Mouse (Mus musculus): ENCODE measurements at regions not wholly inside any gene's neighbourhood (a gene's known extent, or its start where the extent isn't known, plus 50 kb on each side); places are given as distances from the start of the nearest gene placed in this dataset.

DNA sequence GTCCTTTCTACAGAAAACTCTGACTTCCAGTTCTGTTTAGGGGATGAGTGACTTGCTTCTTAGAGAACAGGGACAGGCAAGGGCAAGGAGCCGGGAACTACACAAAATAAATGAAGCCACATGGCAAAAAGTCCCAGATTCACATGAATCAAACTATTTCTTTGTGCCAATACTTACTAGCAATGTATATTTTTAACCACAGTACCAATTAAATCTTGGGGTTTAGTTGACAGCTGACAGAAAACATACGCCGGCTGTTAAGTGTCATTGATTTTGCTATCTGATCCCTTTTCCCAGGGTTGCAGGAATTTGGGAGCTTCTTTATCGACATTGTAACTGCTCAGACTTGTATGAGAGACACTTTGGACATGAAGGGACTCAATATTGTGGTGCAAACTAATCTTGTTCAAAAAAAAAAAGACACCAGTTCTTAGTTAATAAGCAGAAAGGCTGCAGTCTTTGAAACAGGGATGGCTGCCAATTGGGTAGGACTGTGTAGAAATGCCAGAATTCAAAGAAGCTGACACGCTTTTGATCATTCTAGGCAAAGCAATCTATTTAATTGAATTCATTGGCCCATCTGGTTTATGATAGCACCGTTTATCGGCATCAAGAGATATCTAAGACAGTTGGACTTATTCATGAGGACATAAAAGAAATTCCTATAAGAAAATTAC, 132.5 kb downstream of the Sst start:
- Histone ChIP-seq H3K4me3 (no peak overlapping the region), H3ac (ENCODE audit: control insufficient read depth, insufficient read length) (no peak overlapping the region), H3K79me2 (ENCODE audit: control insufficient read depth, insufficient read depth) (no peaks in the 10 kb centered on the region), H3K4me2 (ENCODE audit: low read depth) (no peak overlapping the region), H3K27me3 (ENCODE audit: control insufficient read depth, insufficient read depth, insufficient read length) (no peaks in the 10 kb centered on the region), H3K36me3 (ENCODE audit: control insufficient read depth, insufficient read depth) (no peaks in the 10 kb centered on the region)
- TF ChIP-seq SRF (IDR thresholded peaks at IDR 0.05; ENCODE audit: control insufficient read depth, insufficient read length, low read depth) (no peak), TCF3 (IDR thresholded peaks at IDR 0.05; ENCODE audit: insufficient read length, low read depth) (no peak), POLR2AphosphoS2 (IDR thresholded peaks at IDR 0.05; ENCODE audit: insufficient read length, low read depth) (no peak), E2F4 (IDR thresholded peaks at IDR 0.05; ENCODE audit: insufficient read depth) (no peak), POLR2A (IDR thresholded peaks at IDR 0.05; ENCODE audit: insufficient read length, low read depth) (no peak)

DNA sequence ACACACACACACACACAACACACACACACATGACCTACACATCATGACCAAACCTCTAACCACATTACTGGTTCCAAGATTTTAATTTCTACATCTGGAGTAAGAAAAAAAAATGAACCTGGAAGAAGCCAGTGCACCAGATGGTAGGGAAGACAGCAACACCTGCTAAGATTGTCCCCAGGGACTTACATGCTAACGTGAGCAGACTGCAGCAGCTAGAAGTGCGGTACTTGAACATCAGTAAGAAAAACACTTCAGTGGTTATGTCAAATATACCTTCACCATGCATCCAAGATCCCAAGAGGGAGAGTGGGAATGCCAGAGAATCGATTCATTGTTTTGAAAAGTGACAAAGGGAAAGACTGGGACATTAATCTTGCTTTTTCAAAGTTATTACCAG, 153.7 kb downstream of the Sst start:
- Histone ChIP-seq H3K4me2 (ENCODE audit: low read depth) (no peak overlapping the region), H3K36me3 (ENCODE audit: control insufficient read depth, insufficient read depth) (no peaks in the 10 kb centered on the region)
- TF ChIP-seq REST (IDR thresholded peaks at IDR 0.05; ENCODE audit: insufficient read depth, insufficient read length) (no peak), SRF (IDR thresholded peaks at IDR 0.05; ENCODE audit: control insufficient read depth, insufficient read length, low read depth) (no peak), MYOD1 (IDR thresholded peaks at IDR 0.05; ENCODE audit: control insufficient read depth in 1 of 3, insufficient read length in 2 of 3, low read depth in 2 of 3) (no peak), MYOG (IDR thresholded peaks at IDR 0.05; ENCODE audit: control insufficient read depth in 1 of 3, insufficient read depth in 1 of 3, insufficient read length in 2 of 3, low read depth in 2 of 3) (no peak), USF1 (IDR thresholded peaks at IDR 0.05; ENCODE audit: low read depth) (no peak), TCF3 (IDR thresholded peaks at IDR 0.05; ENCODE audit: insufficient read length, low read depth) (no peak), MAX (IDR thresholded peaks at IDR 0.05; ENCODE audit: low read depth) (no peak), POLR2AphosphoS2 (IDR thresholded peaks at IDR 0.05; ENCODE audit: insufficient read length, low read depth) (no peak), TCF12 (IDR thresholded peaks at IDR 0.05; ENCODE audit: insufficient read depth, poor library complexity, severe bottlenecking) (no peak), CEBPB (IDR thresholded peaks at IDR 0.05; ENCODE audit: insufficient read depth, poor library complexity, severe bottlenecking) (no peak), E2F4 (IDR thresholded peaks at IDR 0.05; ENCODE audit: insufficient read depth) (no peak), POLR2A (IDR thresholded peaks at IDR 0.05; ENCODE audit: insufficient read length, low read depth) (no peak)

DNA sequence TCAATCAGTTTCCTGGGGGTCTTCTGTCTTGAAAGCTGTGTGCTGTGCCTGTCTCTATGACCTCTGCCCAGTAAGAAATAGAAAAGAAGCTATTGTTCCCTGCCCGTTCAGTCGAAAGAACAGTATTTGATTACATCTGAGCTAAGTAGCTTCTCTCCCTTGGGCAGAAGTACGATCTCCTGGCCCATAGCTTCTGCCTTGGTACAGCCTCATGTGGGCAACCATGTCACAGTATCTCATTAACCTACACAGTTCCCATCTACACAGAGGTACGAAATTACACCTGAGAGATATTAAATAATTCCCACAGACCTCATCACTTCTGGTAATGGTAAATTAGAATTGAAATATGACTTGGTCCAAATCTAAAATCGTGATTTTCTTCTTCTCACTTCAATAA, 155.0 kb downstream of the Sst start:
- H3K4me2 ChIP-seq (ENCODE audit: low read depth), result no peak overlapping the region
- H3K4me3 ChIP-seq, result no peak overlapping the region
- no peaks in the 10 kb centered on the region for H3K27me3 ChIP-seq (ENCODE audit: control insufficient read depth, insufficient read depth, insufficient read length)
- no peak overlapping the region for H3ac ChIP-seq (ENCODE audit: control insufficient read depth, insufficient read length)
- H3K36me3 ChIP-seq (ENCODE audit: control insufficient read depth, insufficient read depth), result no peaks in the 10 kb centered on the region
- H3K79me2 ChIP-seq (ENCODE audit: control insufficient read depth, insufficient read depth), result no peaks in the 10 kb centered on the region
- no peak for TF ChIP-seq MAX (IDR thresholded peaks at IDR 0.05; ENCODE audit: low read depth)
- no peak for TF ChIP-seq TCF12 (IDR thresholded peaks at IDR 0.05; ENCODE audit: insufficient read depth, poor library complexity, severe bottlenecking)

More for the DNA sequence above, 153.7 kb downstream of the Sst start:
- no peak overlapping the region for H3ac ChIP-seq (ENCODE audit: control insufficient read depth, insufficient read length)
- no peak overlapping the region for H3K4me3 ChIP-seq
- no peaks in the 10 kb centered on the region for H3K27me3 ChIP-seq (ENCODE audit: control insufficient read depth, insufficient read depth, insufficient read length)
- no peaks in the 10 kb centered on the region for H3K79me2 ChIP-seq (ENCODE audit: control insufficient read depth, insufficient read depth)

DNA sequence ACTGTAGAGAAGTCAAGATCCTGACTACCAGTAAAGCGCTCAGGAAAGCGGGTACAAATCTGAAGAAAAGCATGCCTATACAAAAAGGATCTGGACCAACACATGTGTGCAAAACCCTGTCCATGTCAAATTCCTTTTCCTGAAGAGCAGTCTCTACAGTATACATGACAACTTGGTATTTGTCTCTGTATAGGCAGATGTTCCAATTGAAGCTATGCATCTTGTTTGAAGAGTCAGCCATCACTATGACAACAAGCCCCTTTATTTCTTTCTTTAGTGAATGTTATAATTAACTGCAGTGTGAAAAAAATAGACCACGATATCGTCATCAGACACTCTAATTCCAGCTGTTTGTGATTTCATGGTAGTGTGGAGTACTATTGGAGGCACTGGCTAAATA, 164.2 kb downstream of the Sst start:
- H3K79me2 ChIP-seq (ENCODE audit: control insufficient read depth, insufficient read depth), result no peaks in the 10 kb centered on the region
- no peak for TF ChIP-seq TCF12 (IDR thresholded peaks at IDR 0.05; ENCODE audit: insufficient read depth, poor library complexity, severe bottlenecking)
- TF ChIP-seq REST (IDR thresholded peaks at IDR 0.05; ENCODE audit: insufficient read depth, insufficient read length), result no peak
- TF ChIP-seq CEBPB (IDR thresholded peaks at IDR 0.05; ENCODE audit: insufficient read depth, poor library complexity, severe bottlenecking), result no peak
- TF ChIP-seq MYOD1 (IDR thresholded peaks at IDR 0.05; ENCODE audit: control insufficient read depth in 1 of 3, insufficient read length in 2 of 3, low read depth in 2 of 3), result no peak
- TF ChIP-seq TCF3 (IDR thresholded peaks at IDR 0.05; ENCODE audit: insufficient read length, low read depth), result no peak
- no peak for TF ChIP-seq MAX (IDR thresholded peaks at IDR 0.05; ENCODE audit: low read depth)
- TF ChIP-seq USF1 (IDR thresholded peaks at IDR 0.05; ENCODE audit: low read depth), result no peak
- no peak for TF ChIP-seq POLR2A (IDR thresholded peaks at IDR 0.05; ENCODE audit: insufficient read length, low read depth)
- H3ac ChIP-seq (ENCODE audit: control insufficient read depth, insufficient read length), result no peak overlapping the region
- no peaks in the 10 kb centered on the region for H3K36me3 ChIP-seq (ENCODE audit: control insufficient read depth, insufficient read depth)
- H3K4me2 ChIP-seq (ENCODE audit: low read depth), result no peak overlapping the region
- H3K4me3 ChIP-seq, result no peak overlapping the region
- H3K27me3 ChIP-seq (ENCODE audit: control insufficient read depth, insufficient read depth, insufficient read length), result no peaks in the 10 kb centered on the region

DNA sequence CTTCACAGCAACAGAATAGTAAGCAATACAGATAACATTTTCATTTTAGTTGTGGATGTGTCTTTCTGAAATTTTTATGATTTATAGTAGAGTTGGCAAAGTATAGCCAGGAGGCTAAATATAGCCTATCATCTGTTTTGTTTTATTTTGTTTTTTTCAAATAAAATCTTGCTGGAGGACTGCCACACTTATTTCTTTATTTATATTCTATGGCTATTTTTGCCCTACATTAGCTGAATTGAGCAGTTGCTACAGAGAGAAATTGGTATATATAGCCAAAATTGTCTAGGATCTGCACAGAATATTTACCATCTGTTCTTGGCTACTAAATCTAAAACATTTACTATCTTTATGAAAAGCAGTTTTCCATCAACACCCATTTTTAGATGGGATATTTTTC, 169.0 kb downstream of the Sst start:
- Histone ChIP-seq H3ac (ENCODE audit: control insufficient read depth, insufficient read length) (no peak overlapping the region), H3K4me3 (no peak overlapping the region), H3K4me2 (ENCODE audit: low read depth) (no peak overlapping the region), H3K27me3 (ENCODE audit: control insufficient read depth, insufficient read depth, insufficient read length) (no peaks in the 10 kb centered on the region), H3K36me3 (ENCODE audit: control insufficient read depth, insufficient read depth) (no peaks in the 10 kb centered on the region), H3K79me2 (ENCODE audit: control insufficient read depth, insufficient read depth) (no peaks in the 10 kb centered on the region)
- TF ChIP-seq CEBPB (IDR thresholded peaks at IDR 0.05; ENCODE audit: insufficient read depth, poor library complexity, severe bottlenecking) (no peak), MYOG (IDR thresholded peaks at IDR 0.05; ENCODE audit: control insufficient read depth in 1 of 3, insufficient read depth in 1 of 3, insufficient read length in 2 of 3, low read depth in 2 of 3) (no peak), MYOD1 (IDR thresholded peaks at IDR 0.05; ENCODE audit: control insufficient read depth in 1 of 3, insufficient read length in 2 of 3, low read depth in 2 of 3) (no peak), POLR2AphosphoS2 (IDR thresholded peaks at IDR 0.05; ENCODE audit: insufficient read length, low read depth) (no peak), REST (IDR thresholded peaks at IDR 0.05; ENCODE audit: insufficient read depth, insufficient read length) (no peak), SRF (IDR thresholded peaks at IDR 0.05; ENCODE audit: control insufficient read depth, insufficient read length, low read depth) (no peak), TCF12 (IDR thresholded peaks at IDR 0.05; ENCODE audit: insufficient read depth, poor library complexity, severe bottlenecking) (no peak), TCF3 (IDR thresholded peaks at IDR 0.05; ENCODE audit: insufficient read length, low read depth) (no peak), USF1 (IDR thresholded peaks at IDR 0.05; ENCODE audit: low read depth) (no peak), MAX (IDR thresholded peaks at IDR 0.05; ENCODE audit: low read depth) (no peak), POLR2A (IDR thresholded peaks at IDR 0.05; ENCODE audit: insufficient read length, low read depth) (no peak), E2F4 (IDR thresholded peaks at IDR 0.05; ENCODE audit: insufficient read depth) (no peak)
